Mouse (Mus musculus): ENCODE data around the gene Ankrd39. TPM values are rescaled to one million over a fixed set of nuclear protein-coding genes. Genes with fewer than 3 reads are reported as not detected.

Gene Ankrd39
- polyA plus RNA-seq, 1 experiment from 2014 or later = 17.9 TPM

DNA sequence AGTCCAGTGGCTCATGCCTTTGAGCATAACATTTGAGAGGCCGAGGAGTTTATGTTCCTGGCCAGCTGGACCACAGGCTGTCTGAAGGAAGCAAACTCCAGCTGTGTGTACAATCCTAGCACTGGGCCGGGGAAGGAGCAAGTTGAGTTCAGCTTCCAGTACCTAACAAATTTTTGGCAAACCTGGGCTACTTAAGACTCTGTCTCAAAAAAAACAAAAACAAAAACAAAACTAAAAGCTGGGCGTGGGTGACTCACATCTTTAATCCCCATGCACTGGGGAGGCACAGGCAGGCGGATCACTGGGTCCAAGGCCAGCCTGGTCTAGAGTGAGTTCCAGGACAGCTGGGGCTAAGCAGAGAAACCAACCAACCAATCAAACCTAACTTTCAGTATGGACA, 21.5 kb upstream of the Ankrd39 start:
- peaks cover 63% of the 10 kb centered on the region for H3K4me1 ChIP-seq
- no peak overlapping the region for H3K4me3 ChIP-seq
- no peaks in the 10 kb centered on the region for H3K36me3 ChIP-seq (replicated peaks)
- H3K27me3 ChIP-seq (ENCODE audit: poor library complexity, severe bottlenecking) = no peaks in the 10 kb centered on the region
- H3K9me3 ChIP-seq = no peaks in the 10 kb centered on the region
- 0 out of 2 replicates have a peak overlapping the region, but pooled peaks have one; percentile 53 for H3K27ac ChIP-seq
- no peak for DNase-seq (ENCODE audit: extremely low spot score, low spot score)
- WGBS = 79% methylated on average over 4 of the region's 4 CpGs

- H3K9me3 ChIP-seq = no peaks in the 10 kb centered on the region
- H3K27me3 ChIP-seq (ENCODE audit: poor library complexity, severe bottlenecking) = no peaks in the 10 kb centered on the region
- H3K4me1 ChIP-seq = peaks cover 65% of the 10 kb centered on the region
- H3K27ac ChIP-seq = peak overlapping the region; percentile 15; the same call in 1 of the 2 replicates
- H3K36me3 ChIP-seq (replicated peaks) = no peaks in the 10 kb centered on the region
- H3K4me3 ChIP-seq = no peak overlapping the region
- no peak for DNase-seq (ENCODE audit: extremely low spot score, low spot score)
- 48% methylated on average over 21 of the region's 21 CpGs for WGBS
Observed at GRCm38 (mm10) chr1:36567818-36568603, 20.8 kb upstream of the Ankrd39 start.

- Histone ChIP-seq H3K4me3 (no peak overlapping the region), H3K27me3 (ENCODE audit: poor library complexity, severe bottlenecking) (no peaks in the 10 kb centered on the region), H3K27ac (peak overlapping the region; percentile 54), H3K36me3 (replicated peaks) (no peaks in the 10 kb centered on the region), H3K9me3 (no peaks in the 10 kb centered on the region), H3K4me1 (peaks cover 67% of the 10 kb centered on the region)
- DNase-seq (ENCODE audit: extremely low spot score, low spot score) = no peak
- 6% methylated on average over 2 of the region's 2 CpGs for WGBS
Observed at GRCm38 (mm10) chr1:36566425-36566824, 19.2 kb upstream of the Ankrd39 start.

GRCm38 (mm10) chr1:36564101-36564500, 16.9 kb upstream of the Ankrd39 start:
- Histone ChIP-seq H3K36me3 (replicated peaks) (no peaks in the 10 kb centered on the region), H3K4me1 (peaks cover 70% of the 10 kb centered on the region)

GRCm38 (mm10) chr1:36563632-36564031, 16.4 kb upstream of the Ankrd39 start:
- peaks cover 14% of the 10 kb centered on the region for H3K27me3 ChIP-seq (ENCODE audit: poor library complexity, severe bottlenecking)
- WGBS = 76% methylated on average over 4 of the region's 4 CpGs
- H3K36me3 ChIP-seq (replicated peaks) = no peaks in the 10 kb centered on the region
- no peak for DNase-seq (ENCODE audit: extremely low spot score, low spot score)
- H3K27ac ChIP-seq = no peak overlapping the region
- no peak overlapping the region for H3K4me3 ChIP-seq
- H3K4me1 ChIP-seq = peaks cover 71% of the 10 kb centered on the region
- H3K9me3 ChIP-seq = no peaks in the 10 kb centered on the region

More at GRCm38 (mm10) chr1:36564101-36564500, 16.9 kb upstream of the Ankrd39 start:
- Histone ChIP-seq H3K27ac (no peak overlapping the region), H3K4me3 (no peak overlapping the region), H3K9me3 (no peaks in the 10 kb centered on the region), H3K27me3 (ENCODE audit: poor library complexity, severe bottlenecking) (peaks cover 10% of the 10 kb centered on the region)
- DNase-seq (ENCODE audit: extremely low spot score, low spot score) = no peak
- WGBS = 78% methylated on average over 6 of the region's 6 CpGs

- peaks cover 14% of the 10 kb centered on the region for H3K27me3 ChIP-seq (ENCODE audit: poor library complexity, severe bottlenecking)
- peaks cover 71% of the 10 kb centered on the region for H3K4me1 ChIP-seq
- no peaks in the 10 kb centered on the region for H3K9me3 ChIP-seq
- WGBS = 73% methylated on average over 2 of the region's 2 CpGs
- no peak overlapping the region for H3K4me3 ChIP-seq
- H3K36me3 ChIP-seq (replicated peaks) = no peaks in the 10 kb centered on the region
- no peak overlapping the region for H3K27ac ChIP-seq
- DNase-seq (ENCODE audit: extremely low spot score, low spot score) = no peak
Observed at GRCm38 (mm10) chr1:36563197-36563596, 16.0 kb upstream of the Ankrd39 start.

- H3K4me1 ChIP-seq = peaks cover 72% of the 10 kb centered on the region
- H3K4me3 ChIP-seq = no peak overlapping the region
- 72% methylated on average over 4 of the region's 4 CpGs for WGBS
- H3K27ac ChIP-seq = no peak overlapping the region; the same call in 1 of the 2 replicates
- peaks cover 14% of the 10 kb centered on the region for H3K27me3 ChIP-seq (ENCODE audit: poor library complexity, severe bottlenecking)
- H3K36me3 ChIP-seq (replicated peaks) = no peaks in the 10 kb centered on the region
- H3K9me3 ChIP-seq = no peaks in the 10 kb centered on the region
- no peak for DNase-seq (ENCODE audit: extremely low spot score, low spot score)
Observed at GRCm38 (mm10) chr1:36562388-36562787, 15.1 kb upstream of the Ankrd39 start.

DNA sequence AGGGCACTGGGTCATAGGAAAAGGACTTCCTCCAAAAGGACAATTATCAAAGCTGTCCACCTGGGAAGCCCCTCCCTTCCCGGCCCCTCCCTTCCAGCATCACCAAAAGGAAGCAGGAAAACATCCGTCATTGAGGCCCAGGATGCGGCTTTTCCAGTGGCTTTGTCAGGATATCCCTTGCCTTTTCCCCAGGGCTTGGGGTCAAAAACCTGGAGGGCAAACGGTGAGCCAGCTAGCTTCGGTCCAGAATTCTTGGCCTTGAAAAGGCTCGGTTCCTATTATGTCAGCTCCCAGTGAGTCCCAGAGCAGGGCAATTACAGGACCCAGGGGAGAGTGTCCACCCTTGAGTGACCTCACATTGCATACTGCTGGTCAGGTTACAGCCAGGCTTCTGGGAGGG, 13.7 kb upstream of the Ankrd39 start:
- Histone ChIP-seq H3K4me3 (no peak overlapping the region), H3K9me3 (no peaks in the 10 kb centered on the region), H3K4me1 (peaks cover 64% of the 10 kb centered on the region), H3K27me3 (ENCODE audit: poor library complexity, severe bottlenecking) (peaks cover 14% of the 10 kb centered on the region), H3K27ac (no peak overlapping the region), H3K36me3 (replicated peaks) (no peaks in the 10 kb centered on the region)
- WGBS = 61% methylated on average over 6 of the region's 6 CpGs
- no peak for DNase-seq (ENCODE audit: extremely low spot score, low spot score)

DNA sequence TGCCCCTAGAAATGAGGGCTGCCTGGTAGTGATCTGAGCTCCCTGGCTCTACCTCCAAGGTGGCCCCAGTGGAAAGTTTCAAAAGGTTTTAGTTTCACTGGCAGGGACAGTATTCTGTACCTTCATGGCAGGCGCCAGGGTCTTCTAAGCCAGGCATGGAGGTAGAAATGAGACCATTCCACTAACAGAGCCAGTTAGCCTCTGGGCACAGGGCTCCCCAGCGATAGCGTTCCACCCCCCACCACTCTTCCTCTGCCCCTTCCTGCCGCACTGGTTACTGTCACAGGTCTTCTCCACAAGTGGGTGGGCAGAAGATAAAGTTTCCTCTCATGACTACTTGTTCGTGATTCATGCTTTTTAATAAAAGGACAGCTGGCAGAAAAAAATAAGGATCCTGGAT, 12.6 kb upstream of the Ankrd39 start:
- DNase-seq (ENCODE audit: extremely low spot score, low spot score) = no peak
- no peaks in the 10 kb centered on the region for H3K9me3 ChIP-seq
- no peak overlapping the region for H3K27ac ChIP-seq
- peaks cover 10% of the 10 kb centered on the region for H3K36me3 ChIP-seq (replicated peaks)
- no peak overlapping the region for H3K4me3 ChIP-seq
- 65% methylated on average over 5 of the region's 5 CpGs for WGBS
- H3K4me1 ChIP-seq = peaks cover 72% of the 10 kb centered on the region
- peaks cover 14% of the 10 kb centered on the region for H3K27me3 ChIP-seq (ENCODE audit: poor library complexity, severe bottlenecking)

- H3K4me1 ChIP-seq = peaks cover 78% of the 10 kb centered on the region
- peak overlapping the region; percentile 94 for H3K4me3 ChIP-seq
- no peak for DNase-seq (ENCODE audit: extremely low spot score, low spot score)
- 2% methylated on average over 4 of the region's 4 CpGs for WGBS
- H3K9me3 ChIP-seq = no peaks in the 10 kb centered on the region
- peak overlapping the region; percentile 98 for H3K27ac ChIP-seq
- peaks cover 16% of the 10 kb centered on the region for H3K36me3 ChIP-seq (replicated peaks)
- H3K27me3 ChIP-seq (ENCODE audit: poor library complexity, severe bottlenecking) = peaks cover 14% of the 10 kb centered on the region
Observed at GRCm38 (mm10) chr1:36559256-36559655, 12.0 kb upstream of the Ankrd39 start.

DNA sequence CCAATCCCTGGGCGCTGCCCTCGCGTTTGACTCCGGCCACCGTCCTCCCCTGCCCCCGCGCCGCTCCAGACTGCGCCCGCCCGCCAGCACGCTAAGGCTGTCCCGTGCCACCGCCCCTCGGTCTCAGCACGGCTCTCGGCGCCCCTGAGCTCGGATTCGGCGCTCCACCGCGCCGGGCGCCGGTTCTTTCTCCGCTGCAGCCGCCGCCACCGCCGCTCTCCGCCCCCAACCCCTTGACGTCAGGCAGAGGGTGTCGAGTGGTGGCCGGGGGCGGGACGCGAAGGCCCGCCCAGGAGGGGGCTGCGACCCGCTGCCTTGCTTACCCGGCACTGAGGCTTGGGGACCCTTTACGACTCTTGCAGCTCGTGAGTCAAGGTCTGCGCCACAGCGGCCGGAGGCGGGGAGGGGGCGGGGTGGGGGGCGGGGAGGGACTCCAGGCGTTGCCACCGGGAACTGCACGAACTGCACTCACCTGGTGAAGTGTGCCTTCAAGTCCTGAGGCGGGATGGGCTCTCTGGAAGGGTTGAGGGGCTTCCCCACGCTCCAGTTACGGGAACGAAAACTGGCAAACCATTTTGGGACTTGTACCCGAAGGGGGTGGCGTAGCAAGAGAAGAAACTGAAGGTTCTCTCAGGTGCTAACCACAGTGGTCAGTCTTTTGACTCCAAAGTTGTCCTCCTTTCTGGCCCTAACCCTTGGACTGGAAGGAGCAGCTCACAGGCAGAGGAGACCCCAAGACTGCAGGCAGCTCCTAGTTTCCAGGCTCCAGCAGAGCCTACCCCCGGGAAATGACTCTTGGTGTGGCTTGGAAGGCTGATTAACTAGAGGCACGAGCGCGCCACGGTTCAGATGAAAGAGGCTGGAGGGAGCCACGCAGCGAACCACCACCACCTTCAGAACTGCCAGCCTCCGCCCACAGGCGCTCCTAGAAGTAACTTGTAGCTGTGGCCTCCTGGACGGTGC, 11.1 kb upstream of the Ankrd39 start, which contains the start of gene Sema4c:
Sema4c (minus strand) TSS at position 319 of the 963 bp plus-strand sequence.
- 1% methylated on average over 69 of the region's 69 CpGs for WGBS
- peak; percentile 82 for DNase-seq (ENCODE audit: extremely low spot score, low spot score)
- peaks cover 79% of the 10 kb centered on the region for H3K4me1 ChIP-seq

DNA sequence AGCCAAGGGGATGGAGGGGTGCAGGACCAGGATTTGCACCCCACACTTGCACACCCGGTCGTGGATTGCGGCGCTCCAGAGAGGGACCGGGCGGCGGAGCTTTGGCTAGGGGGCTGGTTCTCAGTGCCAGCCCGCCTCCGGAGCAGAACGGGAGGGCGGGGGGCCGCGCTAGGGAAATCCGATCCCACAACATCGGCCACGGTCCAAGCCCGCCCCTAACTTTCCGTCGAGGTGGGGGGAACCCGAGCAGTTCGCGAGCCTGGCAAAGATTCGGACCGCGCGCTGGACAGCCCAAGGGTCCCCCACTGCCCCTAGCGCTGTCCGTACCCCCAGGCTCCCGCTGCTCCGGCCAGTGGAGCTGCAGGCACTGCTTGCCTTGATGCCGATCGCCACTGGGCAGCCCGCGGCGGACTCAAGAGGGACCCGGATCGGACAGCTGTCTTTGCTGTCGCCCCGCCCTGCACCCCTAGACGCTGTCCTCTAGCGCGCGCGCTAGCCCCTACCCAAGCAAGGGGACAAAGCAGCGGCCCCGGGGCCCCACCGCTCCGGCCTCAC, 10.3 kb upstream of the Ankrd39 start:
- peaks cover 14% of the 10 kb centered on the region for H3K27me3 ChIP-seq (ENCODE audit: poor library complexity, severe bottlenecking)
- peak; percentile 79 for DNase-seq (ENCODE audit: extremely low spot score, low spot score)
- peaks cover 73% of the 10 kb centered on the region for H3K4me1 ChIP-seq
- H3K4me3 ChIP-seq = peak overlapping the region; percentile 94
- H3K9me3 ChIP-seq = no peaks in the 10 kb centered on the region
- peak overlapping the region; percentile 98 for H3K27ac ChIP-seq
- WGBS = 0% methylated on average over 48 of the region's 48 CpGs
- peaks cover 34% of the 10 kb centered on the region for H3K36me3 ChIP-seq (replicated peaks)

More for the DNA sequence above, 11.1 kb upstream of the Ankrd39 start, which contains the start of gene Sema4c:
- Histone ChIP-seq H3K27me3 (ENCODE audit: poor library complexity, severe bottlenecking) (peaks cover 14% of the 10 kb centered on the region), H3K9me3 (no peaks in the 10 kb centered on the region), H3K4me3 (peak within 1 kb of the TSS; percentile 94), H3K36me3 (replicated peaks) (peaks cover 26% of the 10 kb centered on the region), H3K27ac (peak within 1 kb of the TSS; percentile 98)

All from forebrain, embryonic 10.5 days (tissue).